Mouse (Mus musculus) kidney, postnatal 0 days (tissue): ENCODE measurements around the gene Osm. TPM values are rescaled to one million over a fixed set of nuclear protein-coding genes. Genes with fewer than 3 reads are reported as not detected.
A peak's percentile ranks its signal among the peaks of the same experiment; 100 is the strongest.

Source experiments
- ATAC-seq: fragments of 200-750 bp; cut with Nextera tagmentation; replicated peaks from 2 replicates; pipeline ENCODE4 v1.8.0; 2017; ENCODE audit warnings: low read depth, moderate number of reproducible peaks, moderate TSS enrichment, moderate library complexity; ENCODE audit not compliant: low FRiP score
- DNase-seq: peaks from one replicate; pipeline ENCODE4 v3.0.0-alpha.2; 2016; ENCODE audit warnings: low spot score
- H3K27ac ChIP-seq: fragments of 300-500 bp; sonication (generic); 2 replicates; pipeline ENCODE4 v1.5.1; 2014; ENCODE audit warnings: mild to moderate bottlenecking
- H3K27me3 ChIP-seq: fragments of 300-500 bp; sonication (generic); 2 replicates; pipeline ENCODE4 v1.6.1; 2014; ENCODE audit warnings: low read length, mixed read lengths; ENCODE audit not compliant: insufficient read depth
- H3K36me3 ChIP-seq: fragments of 300-500 bp; sonication (generic); 2 replicates; pipeline ENCODE4 v1.6.1; 2014; ENCODE audit warnings: low read length, mixed read lengths; ENCODE audit not compliant: insufficient read depth
- H3K4me1 ChIP-seq: fragments of 300-500 bp; sonication (generic); replicated peaks from 2 replicates; pipeline ENCODE4 v1.6.1; 2014; ENCODE audit warnings: antibody characterized with exemption, low read length, mixed read lengths; ENCODE audit not compliant: insufficient read depth
- H3K4me2 ChIP-seq: fragments of 300-500 bp; sonication (generic); 2 replicates; pipeline ENCODE4 v1.6.1; 2014; ENCODE audit warnings: mild to moderate bottlenecking, low read length, moderate library complexity, mixed read lengths
- H3K4me3 ChIP-seq: fragments of 300-500 bp; sonication (generic); replicated peaks from 2 replicates; pipeline ENCODE4 v1.5.1; 2014; ENCODE audit warnings: low read depth, low read length
- H3K9ac ChIP-seq: fragments of 300-500 bp; sonication (generic); 2 replicates; pipeline ENCODE4 v1.6.1; 2014; ENCODE audit warnings: low read depth, low read length
- H3K9me3 ChIP-seq: fragments of 300-500 bp; sonication (generic); replicated peaks from 2 replicates; pipeline ENCODE4 v1.6.1; 2016; ENCODE audit warnings: low read length, inconsistent platforms, mixed read lengths
- CTCF ChIP-seq: IDR thresholded peaks from 2 replicates; pipeline ENCODE4 v1.5.1; 2016; ENCODE audit warnings: antibody characterized with exemption, low read depth, mild to moderate bottlenecking, moderate library complexity
- WGBS: fragments of 180-500 bp; shearing (Covaris S2); extraction: QIAGEN DNeasy Blood & Tissue Kit; methylation state at CpG from one replicate; pipeline ENCODE4 v1.1.7; 2014; 5-methylcytosine and 5-hydroxymethylcytosine counted together
- polyA plus RNA-seq: library from polyadenylated mRNA; unstranded; fragments of >200 nt; fragmentation: Nextera tagmentation; extraction: Ambion mirVana; gene quantifications from 2 replicates; pipeline ENCODE4 v1.2.1, GENCODE M21; 2015

Osm gene
- polyA plus RNA-seq, 1 experiment from 2014 or later: 0.11 TPM

DNA sequence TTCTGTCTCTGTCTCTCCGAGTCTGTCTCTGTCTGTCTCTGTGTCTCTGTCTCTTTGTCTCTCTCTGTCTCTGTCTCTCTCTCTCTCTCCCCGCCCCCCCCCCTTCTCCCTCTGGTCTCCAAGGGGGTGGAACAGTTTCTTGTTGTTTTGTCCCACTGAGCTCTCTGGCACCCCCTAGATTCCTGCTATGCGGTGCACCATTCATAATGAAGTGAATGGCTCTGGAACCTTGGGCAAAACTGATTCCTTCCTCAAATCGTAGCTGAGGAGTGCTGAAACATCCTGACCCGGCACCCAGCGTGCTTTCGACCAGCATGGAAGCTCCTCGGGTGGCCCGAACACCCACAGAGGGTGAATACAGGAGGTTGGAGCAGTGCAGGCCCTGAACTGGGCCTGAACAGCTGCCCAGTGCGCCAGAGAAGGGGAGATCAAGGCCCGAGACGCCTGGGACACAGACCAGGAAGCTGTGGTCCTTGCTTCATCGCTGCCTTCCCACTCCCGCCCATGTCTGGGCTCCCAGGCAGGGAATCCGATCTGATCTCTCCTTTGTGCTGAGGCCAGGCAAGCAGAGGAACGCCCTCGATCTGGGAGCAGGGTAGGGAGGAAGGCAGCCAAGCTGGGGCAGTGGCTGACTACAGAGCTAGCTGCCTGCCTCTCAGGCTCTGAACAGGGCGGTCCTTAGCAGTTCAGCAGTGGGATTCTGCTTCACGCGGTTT lies 34.7 kb downstream of the Osm start:
- Histone ChIP-seq H3K27me3 (no peaks in the 10 kb centered on the region), H3K36me3 (no peaks in the 10 kb centered on the region), H3K4me1 (no peaks in the 10 kb centered on the region), H3K9me3 (no peaks in the 10 kb centered on the region), H3K27ac (no peak overlapping the region), H3K4me2 (no peak overlapping the region), H3K9ac (no peak overlapping the region), H3K4me3 (no peak overlapping the region)
- peak; percentile 46; the same call in 1 of the 2 replicates for TF ChIP-seq CTCF
- WGBS: 31% methylated on average over 19 of the region's 20 CpGs
- DNase-seq (no peak), ATAC-seq (no peak)

DNA sequence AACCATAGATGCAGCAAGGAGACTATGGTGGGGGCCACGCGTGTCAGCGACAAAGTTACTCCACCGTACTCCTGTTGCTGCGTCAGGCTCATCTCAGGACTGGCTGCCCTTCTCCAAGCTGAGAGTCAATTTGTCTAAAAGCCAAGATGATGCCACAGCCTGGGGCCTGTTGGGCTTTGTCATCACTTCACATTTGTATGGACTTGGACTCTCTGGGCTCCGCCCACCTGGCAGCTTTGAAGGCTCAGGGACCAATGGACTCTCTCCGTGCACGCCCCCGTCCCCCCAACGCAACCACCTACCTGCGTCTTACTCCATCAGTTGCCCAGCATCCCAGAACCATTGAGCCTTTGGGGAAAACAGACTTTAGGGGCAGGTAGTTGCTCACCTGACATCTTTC lies 35.3 kb downstream of the Osm start:
- no peak for ATAC-seq
- no peak overlapping the region for H3K27ac ChIP-seq
- 79% methylated on average over 11 of the region's 11 CpGs for WGBS
- H3K36me3 ChIP-seq: no peaks in the 10 kb centered on the region
- H3K4me2 ChIP-seq: no peak overlapping the region
- H3K27me3 ChIP-seq: no peaks in the 10 kb centered on the region
- TF ChIP-seq CTCF: no peak
- no peak overlapping the region for H3K9ac ChIP-seq
- H3K4me1 ChIP-seq: no peaks in the 10 kb centered on the region
- no peak overlapping the region for H3K4me3 ChIP-seq
- no peak for DNase-seq
- no peaks in the 10 kb centered on the region for H3K9me3 ChIP-seq

DNA sequence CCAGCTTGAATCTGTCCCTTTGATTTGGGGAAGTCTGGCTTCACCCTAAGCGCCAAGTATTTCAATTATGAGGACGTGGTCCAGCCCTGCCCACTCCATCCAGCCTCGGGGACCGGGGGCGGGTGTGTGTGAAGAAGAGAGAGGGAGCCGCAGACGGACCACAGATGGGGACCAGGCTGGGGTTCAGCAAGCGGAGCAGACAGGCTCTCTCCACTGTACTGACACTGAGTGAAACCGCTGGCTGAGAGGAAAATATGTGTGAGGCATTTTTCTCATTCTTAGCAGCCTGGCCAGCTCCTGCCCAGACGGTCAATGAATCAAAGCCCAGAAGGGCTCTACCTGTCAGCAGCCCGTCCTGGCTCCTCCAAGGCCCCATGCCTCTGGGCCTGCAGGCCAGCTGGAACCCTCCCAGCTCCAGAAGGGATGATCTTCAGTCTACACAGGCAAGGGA lies 40.2 kb downstream of the Osm start:
- peak; percentile 80 for DNase-seq
- Histone ChIP-seq H3K4me1 (no peaks in the 10 kb centered on the region), H3K9ac (no peak overlapping the region), H3K36me3 (no peaks in the 10 kb centered on the region), H3K27ac (peak overlapping the region; percentile 0; the same call in 1 of the 2 replicates), H3K27me3 (no peaks in the 10 kb centered on the region), H3K4me2 (no peak overlapping the region), H3K4me3 (no peak overlapping the region), H3K9me3 (no peaks in the 10 kb centered on the region)
- ATAC-seq: 0 out of 2 replicates have a peak, but pooled peaks have one; percentile 61
- 39% methylated on average over 11 of the region's 11 CpGs for WGBS
- no peak for TF ChIP-seq CTCF

DNA sequence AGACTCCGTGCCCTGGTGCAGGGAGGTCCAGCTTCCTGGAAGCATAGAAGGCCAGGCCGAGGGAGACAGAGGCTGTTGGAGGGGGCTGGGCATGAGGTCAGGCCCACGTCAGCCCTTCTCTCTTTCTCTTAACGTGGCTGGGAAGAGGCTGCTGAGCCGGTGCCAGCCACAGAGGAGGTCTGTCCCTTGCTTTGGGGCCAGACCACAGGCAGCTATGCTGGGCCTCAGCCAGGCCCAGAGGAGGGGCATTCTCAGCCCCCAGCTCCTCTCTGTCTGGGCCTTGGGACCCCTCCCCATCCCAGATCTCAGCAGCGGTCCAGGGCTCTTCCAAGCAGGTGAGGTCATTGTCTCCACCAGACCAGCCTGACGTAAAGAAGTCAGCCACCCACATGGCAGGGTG lies 43.7 kb downstream of the Osm start:
- Histone ChIP-seq H3K9ac (no peak overlapping the region), H3K27me3 (no peaks in the 10 kb centered on the region), H3K4me3 (no peak overlapping the region), H3K36me3 (no peaks in the 10 kb centered on the region), H3K4me2 (no peak overlapping the region), H3K27ac (no peak overlapping the region), H3K9me3 (no peaks in the 10 kb centered on the region), H3K4me1 (no peaks in the 10 kb centered on the region)
- TF ChIP-seq CTCF: no peak
- 61% methylated on average over 7 of the region's 7 CpGs for WGBS
- no peak for DNase-seq
- ATAC-seq: no peak

DNA sequence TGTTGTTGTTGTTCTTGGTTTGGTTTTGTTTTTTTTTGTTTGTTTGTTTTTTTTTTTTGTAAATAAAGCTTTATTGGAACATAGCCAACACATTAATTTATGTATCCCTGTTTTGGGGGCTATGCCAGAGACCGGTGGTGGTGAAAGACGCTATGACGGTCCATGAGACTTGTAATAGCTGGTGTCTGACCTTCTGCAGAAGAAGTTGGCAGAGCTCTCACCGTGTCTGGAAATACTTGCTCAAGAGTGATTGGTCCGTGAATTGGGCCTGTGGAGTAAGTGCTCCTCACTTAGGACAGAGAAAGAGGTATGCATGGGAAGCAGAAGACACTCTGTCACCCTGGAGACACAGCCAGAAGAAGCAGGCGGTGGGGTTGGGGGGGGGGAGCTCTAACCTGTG lies 45.6 kb downstream of the Osm start:
- Histone ChIP-seq H3K4me1 (no peaks in the 10 kb centered on the region), H3K27me3 (no peaks in the 10 kb centered on the region), H3K4me3 (no peak overlapping the region), H3K4me2 (no peak overlapping the region), H3K9ac (no peak overlapping the region), H3K36me3 (no peaks in the 10 kb centered on the region), H3K9me3 (no peaks in the 10 kb centered on the region), H3K27ac (no peak overlapping the region)
- 77% methylated on average over 6 of the region's 6 CpGs for WGBS
- no peak for ATAC-seq
- TF ChIP-seq CTCF: no peak
- DNase-seq: no peak

DNA sequence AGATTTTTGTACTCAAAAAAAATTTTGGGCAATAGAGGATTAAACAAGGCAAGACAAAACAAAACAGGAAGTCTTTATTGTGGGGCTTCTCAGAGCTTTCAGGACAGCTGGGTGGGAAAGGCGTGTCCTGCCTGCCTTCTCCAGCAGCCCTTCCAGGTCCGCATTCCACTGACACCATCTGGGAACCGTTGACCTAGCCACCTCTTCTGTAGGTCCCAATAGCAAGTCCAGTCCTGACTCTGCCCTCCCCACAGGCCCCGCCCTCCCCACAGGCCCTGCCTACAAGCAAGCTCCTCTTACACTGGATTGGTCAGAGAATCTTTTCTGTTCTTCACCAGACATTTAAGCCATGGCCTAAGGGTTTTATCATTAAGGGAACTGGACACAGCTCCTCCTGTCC lies 47.4 kb downstream of the Osm start:
- Histone ChIP-seq H3K27ac (no peak overlapping the region), H3K9me3 (no peaks in the 10 kb centered on the region)

More for the DNA sequence above, 47.4 kb downstream of the Osm start:
- ATAC-seq (peak; percentile 73), DNase-seq (peak; percentile 89)
- no peak for TF ChIP-seq CTCF
- Histone ChIP-seq H3K4me3 (no peak overlapping the region), H3K4me2 (no peak overlapping the region), H3K9ac (no peak overlapping the region), H3K36me3 (no peaks in the 10 kb centered on the region), H3K27me3 (no peaks in the 10 kb centered on the region), H3K4me1 (no peaks in the 10 kb centered on the region)
- 14% methylated on average over 4 of the region's 4 CpGs for WGBS
